Mouse (Mus musculus) heart, postnatal 36 days (tissue): ENCODE results near the gene Gm27021. TPM values are rescaled to one million over a fixed set of nuclear protein-coding genes. Genes with fewer than 3 reads are reported as not detected.

Experiments used
- DNase-seq, 2 experiments: peaks; one replicate each; pipeline ENCODE4 v3.0.0; 2021 to 2022
- intact Hi-C: fragments of 180-260 bp; cut with DNase I; formaldehyde crosslinking; loops from one replicate; pipeline ENCODE4 v1.15.1; 2025
- total RNA-seq, 2 experiments: library from RNA; stranded (reverse); gene quantifications; 2 replicates each; pipeline ENCODE4 v1.2.3; 2021

The Gm27021 gene
- 1 to 10 TPM in 1 of 2 experiments, not detected in 1; 1.1 TPM for total RNA-seq

- DNase-seq = peak; percentile 89 to 93
- intact Hi-C loops = no loop called here
Observed at GRCm38 (mm10) chr8:120667561-120668373, at the start of gene Gm27021, which contains the start of gene Cox4i1. Gm27021 (minus strand) TSS chr8:120668079. Cox4i1 (plus strand) TSS chr8:120668222.

DNA sequence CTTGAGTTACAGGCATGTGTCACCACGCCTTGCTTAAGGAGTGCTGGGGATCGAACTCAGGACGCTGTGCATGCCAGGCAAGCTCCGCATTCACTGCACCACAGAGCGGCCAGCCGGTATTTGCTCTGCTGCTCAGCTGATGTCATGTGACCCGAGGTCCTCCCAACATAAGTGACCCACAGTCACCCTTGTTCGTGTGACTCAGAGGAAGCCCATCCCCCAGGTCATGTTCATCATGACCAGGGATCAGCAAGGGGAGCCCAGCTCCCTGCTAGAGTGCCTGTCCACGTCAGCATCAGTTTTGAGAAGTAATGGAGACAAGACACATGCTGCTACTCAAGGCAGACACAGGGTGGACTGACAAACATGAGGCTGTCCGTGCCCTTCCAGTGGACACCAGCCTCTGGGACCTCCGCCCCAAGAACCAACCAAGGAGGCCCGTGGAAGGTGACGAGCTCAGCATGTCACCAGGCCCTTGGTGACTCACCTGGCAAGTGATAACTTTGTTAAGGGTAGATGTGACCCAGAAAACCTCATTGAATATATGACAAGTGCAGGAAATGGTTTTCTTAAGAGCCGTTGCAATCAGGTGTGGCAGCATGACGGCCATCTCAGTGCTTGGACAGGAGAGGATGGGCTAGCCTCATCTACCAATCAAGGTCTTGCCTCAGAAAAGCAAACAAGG lies 48.3 kb upstream of the Gm27021 start:
- intact Hi-C loops = no loop called here

DNA sequence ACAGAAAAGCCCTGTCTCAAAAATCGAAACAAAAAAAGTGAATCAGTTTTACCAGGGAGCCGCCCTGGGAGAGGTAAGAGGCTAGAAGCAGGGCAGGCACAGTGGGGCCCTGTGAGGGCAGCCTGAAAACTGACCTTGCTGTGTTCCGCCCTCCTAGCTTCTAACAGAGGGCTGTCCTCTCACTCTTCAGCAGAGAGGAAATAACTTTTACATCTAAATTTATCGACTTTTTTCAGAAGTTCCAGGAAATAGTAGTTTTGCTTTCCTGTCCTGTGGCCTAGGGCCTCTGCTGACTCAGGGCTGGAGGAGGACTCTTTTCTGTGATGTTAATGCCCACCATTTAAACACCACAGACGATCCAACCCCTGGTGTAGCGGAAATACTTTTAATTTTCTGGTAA lies 47.3 kb upstream of the Gm27021 start:
- DNase-seq = no peak
- intact Hi-C loops = no loop called here

More for the DNA sequence above, 48.3 kb upstream of the Gm27021 start:
- DNase-seq = peak in 1 of 2 experiments; percentile 2

DNA sequence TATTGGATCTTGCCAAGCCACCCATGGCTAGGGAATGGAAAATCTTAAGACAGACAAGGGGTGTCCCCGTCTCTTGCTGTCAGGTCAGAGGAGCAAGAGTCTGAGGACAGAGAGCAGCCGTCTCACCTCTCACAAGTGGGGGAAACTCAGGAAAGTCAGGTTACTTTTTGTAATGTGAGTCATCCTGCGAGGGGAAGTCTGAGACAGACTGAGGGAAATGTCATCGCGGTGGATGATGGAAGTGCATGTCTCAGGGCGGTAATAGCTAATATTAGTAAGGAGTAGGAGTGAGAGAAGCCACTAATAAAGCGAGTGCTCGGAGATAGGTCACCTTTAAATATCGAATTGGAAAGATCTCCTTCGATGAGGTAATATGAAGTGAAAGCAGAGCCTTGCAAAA lies 41.3 kb upstream of the Gm27021 start:
- intact Hi-C loops = no loop called here
- peak in 1 of 2 experiments; percentile 0 for DNase-seq

- no peak for DNase-seq
- intact Hi-C loops = no loop called here
Observed at GRCm38 (mm10) chr8:120706193-120706592, 38.3 kb upstream of the Gm27021 start.

DNA sequence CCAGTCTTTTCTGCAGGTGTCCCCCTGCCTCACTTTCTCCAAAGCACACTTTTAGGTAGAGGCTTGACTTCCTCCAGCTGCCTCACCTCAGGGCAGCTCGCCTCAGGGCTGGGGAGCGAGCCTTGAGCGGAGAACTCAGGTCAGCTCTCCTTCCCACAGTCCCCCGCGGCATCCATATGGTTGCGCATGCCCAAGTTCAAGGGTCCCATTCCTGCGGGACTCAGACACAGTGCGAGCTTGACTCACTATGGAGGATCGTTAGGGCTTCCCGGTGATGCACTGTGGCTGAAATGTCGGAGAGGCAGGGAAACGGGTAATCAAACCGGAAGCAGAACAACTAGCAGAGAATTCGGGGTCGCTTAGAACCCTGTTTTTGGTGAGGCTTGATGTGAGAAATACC lies 37.3 kb upstream of the Gm27021 start:
- intact Hi-C loops = no loop called here
- DNase-seq = no peak

DNA sequence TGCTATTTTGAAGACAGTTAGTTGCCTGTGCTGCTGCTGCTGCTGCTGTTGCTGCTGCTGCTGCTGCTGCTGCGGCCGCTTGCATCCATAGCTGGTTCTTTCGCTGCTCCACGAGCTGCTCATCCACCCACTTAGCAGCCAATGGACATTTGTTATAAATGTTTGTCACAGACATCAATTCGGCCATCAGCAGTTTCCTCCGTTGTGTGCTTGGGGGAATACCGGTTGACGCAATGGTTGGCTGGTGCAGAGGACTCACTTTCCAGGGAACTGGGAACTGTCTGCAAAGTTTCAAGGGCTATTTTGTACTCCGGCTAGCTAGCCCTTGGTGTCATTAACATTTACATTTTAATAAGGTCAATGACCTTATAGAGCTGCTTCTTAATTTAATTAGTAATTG lies 36.3 kb upstream of the Gm27021 start:
- DNase-seq = peak; percentile 33 to 47
- intact Hi-C loops = no loop called here

- no peak for DNase-seq
- intact Hi-C loops = no loop called here
Observed at GRCm38 (mm10) chr8:120701758-120702465, 34.0 kb upstream of the Gm27021 start.

- intact Hi-C loops = no loop called here
- DNase-seq = no peak
Observed at GRCm38 (mm10) chr8:120700053-120700452, 32.2 kb upstream of the Gm27021 start.

DNA sequence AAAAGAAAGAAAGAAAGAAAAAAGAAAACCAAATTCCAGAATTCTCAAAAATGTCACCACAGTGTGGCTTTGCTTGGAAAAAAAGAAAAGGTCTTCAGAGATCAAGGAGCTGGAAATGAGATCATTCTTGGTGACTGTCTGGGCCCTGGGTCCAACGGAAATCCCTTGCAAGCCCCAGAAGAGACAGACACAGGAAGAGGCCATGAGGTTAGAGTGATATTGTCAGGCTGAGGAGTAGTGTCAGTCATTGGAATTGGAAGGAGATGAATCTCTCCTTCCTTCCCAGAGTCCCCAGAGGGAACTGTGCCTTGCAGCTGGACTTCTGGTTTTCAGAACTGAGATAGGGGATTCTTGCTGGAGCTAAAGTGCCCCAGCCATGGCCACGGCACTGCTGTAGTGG lies 31.7 kb upstream of the Gm27021 start:
- intact Hi-C loops = no loop called here
- no peak for DNase-seq

DNA sequence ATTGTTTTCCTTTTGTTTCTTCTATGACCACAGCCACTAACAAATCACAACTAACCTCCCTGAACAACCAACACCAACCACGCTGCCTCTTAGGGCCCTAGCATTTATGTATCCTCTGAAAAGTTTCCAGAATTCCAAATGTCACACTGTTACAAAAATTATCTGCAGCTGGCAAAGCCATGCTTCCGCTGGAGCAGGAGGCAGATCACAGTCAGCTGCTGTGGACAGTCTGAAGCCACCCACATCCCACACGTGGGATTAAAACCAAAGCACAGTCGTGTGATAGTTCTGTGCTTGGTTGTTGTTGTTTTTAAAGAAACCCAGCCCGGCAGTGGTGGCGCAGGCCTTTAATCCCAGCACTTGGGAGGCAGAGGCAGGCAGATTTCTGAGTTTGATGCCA lies 31.2 kb upstream of the Gm27021 start:
- DNase-seq = no peak
- intact Hi-C loops = no loop called here

DNA sequence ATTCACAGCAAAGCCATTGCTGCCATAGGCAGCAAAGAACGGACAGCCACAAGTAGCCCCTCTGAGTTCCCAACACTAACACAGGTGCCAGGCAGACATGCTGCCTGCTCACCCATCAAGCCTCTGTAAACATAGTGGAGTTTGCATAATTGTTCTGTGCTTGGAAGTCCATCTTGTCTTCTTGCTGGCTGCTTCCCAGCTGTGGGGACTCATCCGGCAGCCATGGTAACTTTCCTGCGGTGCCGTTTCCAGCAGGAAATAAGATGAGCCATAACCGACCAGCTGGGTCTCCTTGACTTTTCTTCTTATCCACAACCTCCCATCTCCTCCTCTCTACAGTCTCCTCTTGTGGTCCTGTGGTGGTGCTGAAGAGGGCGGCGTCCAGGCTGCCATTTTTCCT lies 30.5 kb upstream of the Gm27021 start:
- DNase-seq = no peak
- intact Hi-C loops = no loop called here

DNA sequence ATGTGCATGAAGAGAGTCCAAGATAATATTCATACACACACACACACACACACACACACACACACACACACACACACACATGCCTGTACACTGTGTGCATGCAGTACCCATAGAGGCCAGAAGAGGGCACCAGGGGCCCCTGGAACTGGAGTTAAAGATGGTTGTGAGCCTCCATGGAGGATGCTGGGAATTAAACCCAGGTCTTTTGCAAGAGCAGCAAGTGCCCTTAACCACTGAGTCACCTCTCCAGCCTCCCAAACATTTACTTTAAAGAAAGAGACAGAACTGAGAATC lies 30.0 kb upstream of the Gm27021 start:
- intact Hi-C loops = no loop called here

GRCm38 (mm10) chr8:120697154-120697978 lies 29.5 kb upstream of the Gm27021 start:
- peak; percentile 56 to 63 for DNase-seq
- intact Hi-C loops = no loop called here

More for the DNA sequence above, 30.0 kb upstream of the Gm27021 start:
- peak in 1 of 2 experiments; percentile 42 for DNase-seq

DNA sequence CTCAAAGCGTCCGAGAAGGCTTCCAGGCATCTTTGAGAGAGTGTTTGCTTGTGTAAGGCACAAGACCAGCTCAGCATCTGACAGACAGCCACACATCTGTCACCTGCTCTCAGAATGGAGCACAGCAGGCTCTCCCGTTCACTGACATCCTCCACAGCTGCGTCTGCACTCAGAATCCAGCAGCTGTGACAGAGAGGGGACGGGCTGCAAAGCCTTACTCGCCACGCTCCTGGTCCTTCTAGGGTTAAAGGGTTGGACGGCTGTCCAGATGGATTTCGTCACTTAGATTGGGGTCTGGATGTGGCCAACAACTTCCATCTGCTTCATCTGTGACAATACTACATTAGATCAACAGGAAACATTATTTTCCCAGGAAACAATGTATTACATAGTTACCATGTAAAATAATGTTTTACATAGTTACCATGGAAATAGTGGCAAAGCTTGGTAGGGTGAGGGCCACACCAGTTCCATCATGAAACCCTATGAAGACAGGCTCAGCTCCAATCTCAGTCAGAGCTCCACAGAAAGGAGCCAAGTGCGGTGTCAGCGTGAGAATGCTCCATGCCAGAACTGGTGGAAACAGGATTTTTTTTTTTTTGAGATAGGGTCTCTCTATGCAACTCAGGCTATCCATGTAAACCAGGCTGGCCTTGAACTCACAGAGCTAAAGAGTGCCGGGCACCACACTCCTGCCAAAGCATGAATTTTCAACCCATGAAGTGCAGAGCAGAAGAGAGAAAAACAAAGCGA lies 28.7 kb upstream of the Gm27021 start:
- DNase-seq = no peak
- intact Hi-C loops = no loop called here

DNA sequence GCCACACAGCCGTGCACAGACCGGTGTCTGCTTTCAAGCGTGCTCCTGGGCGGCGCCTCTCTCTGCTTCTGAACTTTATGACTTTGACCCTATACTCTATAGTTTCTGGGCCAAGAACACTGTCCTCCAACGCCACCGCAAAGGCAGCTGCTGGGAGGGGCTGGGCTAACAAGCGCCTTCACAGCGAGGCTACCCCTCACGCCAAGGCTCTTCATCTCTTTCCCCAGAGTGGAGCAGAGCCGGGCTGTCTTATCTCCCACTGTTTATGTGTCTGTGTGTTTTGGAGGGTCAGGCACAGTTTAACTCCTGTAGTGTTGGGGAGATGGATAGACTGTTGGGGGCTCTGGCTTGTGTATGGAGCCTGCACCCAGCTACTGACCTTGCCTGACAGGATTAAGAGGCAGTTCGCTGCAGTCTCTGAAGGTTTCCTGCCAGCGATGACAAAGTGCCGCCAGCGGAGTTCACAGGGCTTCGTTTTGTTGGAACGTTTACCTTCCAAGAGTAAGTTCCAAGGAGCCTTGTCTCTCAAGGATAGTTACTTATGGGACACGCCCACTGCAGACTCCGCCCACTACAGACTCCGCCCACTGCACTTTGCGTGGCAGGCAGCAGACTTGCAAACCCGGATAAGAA lies 26.1 kb upstream of the Gm27021 start:
- intact Hi-C loops = no loop called here

GRCm38 (mm10) chr8:120692934-120693333 lies 25.1 kb upstream of the Gm27021 start:
- no peak for DNase-seq
- intact Hi-C loops = no loop called here

More for the DNA sequence above, 26.1 kb upstream of the Gm27021 start:
- DNase-seq = no peak

- no peak for DNase-seq
- intact Hi-C loops = no loop called here
Observed at GRCm38 (mm10) chr8:120688511-120688910, 20.6 kb upstream of the Gm27021 start.

DNA sequence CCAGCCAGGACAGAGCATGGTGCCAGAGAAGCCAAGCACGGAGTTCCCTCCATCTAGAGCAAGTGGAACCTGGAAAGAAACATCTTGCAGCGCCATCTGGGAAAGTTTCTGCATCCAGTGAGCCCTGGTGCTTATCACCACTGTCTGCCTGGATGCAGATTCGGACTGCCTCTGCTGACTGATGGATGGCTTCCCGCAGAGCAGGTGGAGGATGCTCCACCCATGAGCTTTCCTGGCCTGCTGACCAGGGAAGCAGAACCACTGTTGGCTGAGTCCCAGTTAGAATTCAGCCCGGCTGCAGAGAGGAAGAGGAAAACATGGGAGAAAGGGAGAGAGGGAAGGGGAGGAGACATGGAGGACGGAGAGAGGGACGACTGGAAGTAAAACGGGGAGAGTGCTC lies 19.9 kb upstream of the Gm27021 start:
- peak; percentile 49 to 62 for DNase-seq
- intact Hi-C loops = no loop called here
